Mouse (Mus musculus): ENCODE data around the gene Efhd1.

The Efhd1 gene

DNA sequence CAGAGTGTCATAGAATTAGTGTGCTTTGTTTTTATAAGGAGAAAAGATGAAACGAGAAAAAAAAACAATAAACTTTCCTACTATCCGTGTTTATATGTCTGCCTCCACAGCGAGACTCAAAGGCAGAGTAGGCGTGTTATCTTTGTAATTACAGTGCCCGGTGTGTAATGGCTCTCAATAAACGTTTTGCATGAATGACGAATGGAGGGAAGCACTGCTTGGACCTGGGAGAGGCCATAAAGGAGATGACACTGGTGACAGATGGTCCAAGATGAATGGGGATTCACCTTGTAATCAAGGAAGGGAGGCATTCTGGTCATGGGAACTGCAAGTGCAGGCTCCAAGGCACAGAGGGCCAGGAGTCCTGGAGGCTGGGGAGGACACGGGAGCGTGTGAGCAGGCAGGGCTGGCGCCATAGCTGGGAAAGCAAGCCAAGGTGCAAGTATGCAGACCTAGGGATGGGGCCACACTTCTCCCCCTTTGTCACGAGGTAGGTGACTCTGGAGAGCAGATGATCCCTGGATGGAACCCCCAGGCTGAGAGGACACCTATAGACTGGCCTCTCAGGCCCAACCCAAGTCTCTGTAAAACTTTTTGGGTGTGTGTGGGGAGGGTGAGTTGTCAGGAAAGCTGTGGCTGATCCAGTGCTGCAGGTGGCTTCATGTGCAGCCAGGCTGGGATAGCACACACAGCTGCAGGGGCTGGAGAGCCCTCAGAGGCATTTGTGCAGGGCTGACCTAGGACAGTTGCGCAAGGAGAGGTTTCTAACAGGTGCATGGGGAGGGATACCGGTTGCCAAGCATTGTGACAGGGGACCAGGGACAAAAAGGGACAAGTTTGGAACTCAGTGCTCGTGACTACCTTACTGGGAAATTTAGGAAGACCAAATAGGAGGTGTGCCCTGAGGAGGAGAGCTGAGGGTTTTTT is 36.5 kb downstream of the Efhd1 start:
- in situ Hi-C loops (cut with MboI, MseI), result no loop called here

DNA sequence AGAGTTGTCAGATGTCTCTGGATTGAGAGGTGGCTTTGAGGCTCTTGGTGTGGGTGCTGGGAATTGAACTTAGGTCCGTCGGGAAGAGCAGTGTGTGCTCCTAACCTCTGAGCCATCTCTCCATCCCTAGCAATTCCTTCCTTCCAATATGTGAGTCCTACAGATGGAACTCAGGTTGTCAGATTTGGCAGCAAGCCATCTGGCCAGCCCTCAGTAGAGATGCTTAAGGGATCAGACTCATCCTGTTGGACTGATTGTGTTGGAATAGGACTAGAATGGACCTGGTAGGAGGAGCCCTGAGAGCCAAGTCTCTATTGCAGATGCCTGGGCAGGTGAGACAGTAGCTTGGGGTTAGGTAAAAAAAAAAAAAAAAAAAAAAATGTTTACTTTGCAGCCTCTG is 37.8 kb downstream of the Efhd1 start:
- in situ Hi-C loops (cut with MboI, MseI), result no loop called here

DNA sequence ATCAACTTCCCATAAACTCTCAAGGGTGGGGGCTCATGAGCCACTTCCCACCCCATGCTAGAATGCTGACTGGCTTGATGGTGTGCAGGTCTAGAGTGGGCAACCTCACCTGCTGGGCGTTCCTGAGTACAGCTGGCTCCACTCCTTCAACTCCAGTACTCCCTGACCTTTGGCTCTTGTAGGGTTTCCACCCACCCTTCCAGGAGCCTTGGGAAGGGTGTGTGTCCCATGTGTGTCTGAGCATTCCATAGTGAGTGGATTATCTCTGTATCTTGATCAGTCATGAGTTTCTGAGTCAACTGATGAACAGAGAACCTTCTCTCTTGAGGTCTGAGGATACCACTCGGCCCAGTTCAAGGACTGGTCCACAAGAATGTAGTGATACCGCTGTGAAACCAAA is 44.8 kb downstream of the Efhd1 start:
- in situ Hi-C loops (cut with MboI, MseI), result no loop called here

DNA sequence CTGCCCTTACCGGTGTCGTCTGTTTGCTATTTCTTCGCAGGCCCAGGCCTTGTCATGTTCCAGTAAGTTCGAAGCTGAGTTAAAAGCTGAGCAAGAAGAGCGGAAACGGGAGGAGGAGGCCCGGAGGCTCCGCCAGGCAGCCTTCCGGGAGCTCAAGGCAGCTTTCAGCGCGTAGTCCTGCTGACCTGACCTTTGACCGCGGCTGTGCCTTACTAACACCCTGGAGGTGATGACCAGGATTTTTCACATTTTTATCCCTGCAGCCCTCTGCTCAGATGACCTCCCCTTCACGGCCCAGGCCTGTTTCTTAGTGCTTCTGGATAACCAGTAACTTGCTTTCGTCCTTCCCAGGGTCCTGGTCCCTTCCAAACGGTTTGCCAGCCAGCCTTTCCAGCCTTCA is 45.5 kb downstream of the Efhd1 start:
- in situ Hi-C loops (cut with MboI, MseI), result no loop called here

DNA sequence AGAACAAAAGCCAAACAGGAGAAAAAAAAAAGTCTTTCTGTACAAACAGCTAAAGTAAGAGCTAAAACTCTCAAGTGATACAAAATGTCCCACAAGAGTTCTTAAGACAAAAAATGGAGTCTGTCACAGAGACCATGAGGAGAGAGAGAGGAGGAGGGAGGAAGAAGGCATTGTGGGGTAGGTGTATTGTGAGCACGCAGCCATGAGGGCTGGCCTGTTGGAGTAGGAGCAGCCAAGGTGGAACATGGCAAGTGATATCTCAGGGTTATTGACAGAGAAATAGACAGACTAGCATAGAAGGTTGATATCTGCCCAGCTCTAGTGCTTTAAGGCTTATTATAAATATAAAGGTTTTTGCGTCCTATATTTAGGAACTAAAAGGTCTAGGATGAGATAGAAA is 48.5 kb downstream of the Efhd1 start:
- in situ Hi-C loops (cut with MboI, MseI), result no loop called here

DNA sequence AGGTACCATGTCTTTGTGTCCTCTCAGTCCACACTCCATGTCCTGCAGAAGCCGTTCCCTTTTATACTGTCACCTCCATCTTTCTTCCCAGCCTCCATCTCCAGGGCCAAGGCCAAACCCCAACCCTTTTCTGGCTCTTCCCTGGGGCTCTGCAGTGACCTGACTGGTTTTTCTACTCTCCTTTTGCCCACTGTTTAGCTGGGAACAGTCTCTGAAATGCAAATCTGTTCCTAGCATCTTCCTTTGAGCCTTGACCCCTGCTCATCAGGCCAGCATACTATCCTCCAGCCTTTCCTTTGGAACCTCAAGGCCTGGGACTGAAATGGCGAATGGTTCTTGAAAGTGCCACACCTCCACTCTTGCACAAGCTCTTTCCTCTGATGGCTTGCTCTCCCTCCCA is 49.0 kb downstream of the Efhd1 start:
- in situ Hi-C loops (cut with MboI, MseI), result no loop called here

DNA sequence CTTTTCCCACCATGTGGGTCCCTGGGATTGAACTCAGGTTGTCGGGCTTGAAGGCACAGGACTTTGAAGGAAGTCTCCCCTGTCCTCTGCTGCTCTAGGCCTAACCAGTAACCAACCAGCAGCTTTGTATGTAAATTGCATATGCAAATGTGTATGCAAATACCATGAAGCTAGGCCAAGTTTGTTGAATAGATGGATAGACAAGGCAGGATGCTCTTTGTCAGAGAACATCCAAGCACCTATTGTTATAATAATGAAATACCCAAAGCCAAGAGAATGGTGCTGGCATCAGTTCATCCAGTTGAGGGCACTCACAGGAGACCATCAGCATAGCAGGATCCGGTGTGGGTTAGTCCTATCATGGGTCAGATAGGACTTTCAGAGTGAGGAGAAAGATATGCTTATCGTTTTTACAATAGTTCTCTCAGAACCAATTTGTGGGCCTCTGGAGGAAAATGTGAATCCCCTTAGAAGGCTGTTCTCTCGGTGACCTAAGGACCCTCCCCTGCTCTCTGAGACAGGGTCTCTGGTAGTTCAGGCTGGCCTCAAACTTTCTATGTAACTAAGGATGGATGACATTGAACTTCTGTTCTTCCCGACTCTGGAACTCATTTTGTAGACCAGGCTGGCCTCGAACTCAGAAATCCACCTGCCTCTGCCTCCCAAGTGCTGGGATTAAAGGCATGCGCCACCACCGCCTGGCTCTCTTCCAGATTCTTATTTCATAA is 49.8 kb downstream of the Efhd1 start:
- in situ Hi-C loops (cut with MboI, MseI), result no loop called here

DNA sequence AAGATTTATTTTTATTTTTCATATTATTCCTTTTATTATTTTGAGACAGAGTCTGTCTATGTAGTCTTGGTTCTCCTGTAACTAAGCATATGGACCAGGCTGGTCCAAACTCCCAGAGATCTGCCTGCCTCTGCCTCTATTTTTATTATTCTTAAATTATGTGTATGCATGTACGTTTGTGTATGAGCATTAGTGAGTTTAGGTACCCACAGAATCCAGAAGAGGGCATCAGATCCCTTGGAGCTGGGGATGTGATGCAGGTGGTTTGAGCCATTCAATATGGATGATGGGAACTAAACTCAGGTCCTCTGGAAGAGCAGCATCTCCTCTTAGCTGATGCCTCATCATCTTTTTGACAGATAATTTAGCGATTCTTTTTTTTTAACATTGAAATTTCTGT is 51.3 kb downstream of the Efhd1 start:
- in situ Hi-C loops (cut with MboI, MseI), result loop anchor here (5.0 kb wide), 1 partner anchor 58 kb away; no protein-coding TSS in a partner anchor

DNA sequence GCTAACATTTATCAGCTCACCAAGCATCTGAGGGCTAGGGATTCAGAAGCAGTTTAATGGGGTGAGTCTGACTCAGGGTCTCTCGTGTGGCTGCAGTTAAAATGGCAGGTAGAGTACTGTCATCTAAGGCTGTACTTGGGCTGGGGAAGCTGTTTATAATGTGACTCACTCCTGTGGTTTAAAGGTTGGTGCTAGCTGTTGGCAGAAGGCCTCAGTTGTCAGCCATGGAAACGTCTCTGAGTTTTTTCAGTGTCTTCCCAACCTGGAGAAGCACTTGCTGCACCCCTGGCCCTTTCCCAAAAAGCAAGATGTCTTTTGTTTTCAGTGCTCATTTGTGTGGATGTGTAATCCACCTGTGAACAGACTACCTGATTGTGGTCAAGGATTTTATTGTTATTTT is 51.7 kb downstream of the Efhd1 start:
- in situ Hi-C loops (cut with MboI, MseI), result loop anchor here (5.0 kb wide), 1 partner anchor 59 kb away; no protein-coding TSS in a partner anchor

DNA sequence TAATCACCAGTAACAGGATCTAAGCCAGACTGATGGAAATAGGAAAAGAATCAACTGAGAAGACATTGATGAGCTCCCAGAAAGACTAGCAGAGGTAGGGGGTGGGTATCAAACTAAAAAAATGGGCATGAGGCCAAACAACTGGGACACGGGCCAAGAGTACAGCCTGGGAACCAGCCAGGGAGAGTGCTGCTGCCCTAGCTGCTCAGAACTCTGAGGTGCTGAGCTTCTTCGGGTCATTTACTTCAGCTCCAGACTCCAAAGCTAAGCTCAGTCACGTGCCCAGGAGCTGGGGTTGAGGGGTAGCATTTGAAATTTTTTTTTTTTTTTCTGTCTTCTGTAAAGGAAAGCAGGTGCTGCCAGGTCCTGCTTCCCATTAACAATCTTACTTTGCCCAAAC is 52.5 kb downstream of the Efhd1 start:
- in situ Hi-C loops (cut with MboI, MseI), result loop anchor here (5.0 kb wide), 1 partner anchor 59 kb away; no protein-coding TSS in a partner anchor

DNA sequence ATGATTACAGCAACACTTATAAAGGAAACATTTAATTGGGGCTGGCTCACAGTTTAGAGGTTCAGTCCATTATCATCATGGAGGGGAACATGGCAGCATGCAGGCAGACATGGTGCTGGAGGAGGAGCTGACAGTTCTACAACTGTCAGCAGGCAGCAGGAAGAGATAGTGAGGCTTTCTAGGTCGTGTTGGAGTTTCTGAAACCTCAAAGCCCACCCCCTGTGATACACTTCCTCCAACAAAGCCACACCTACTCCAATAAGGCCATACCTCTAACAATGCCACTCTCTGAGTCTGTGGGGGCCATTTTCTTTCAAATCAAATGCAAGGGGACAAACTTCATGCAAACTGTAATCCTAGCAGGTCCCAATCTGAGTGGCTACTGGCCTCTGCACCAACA is 56.9 kb downstream of the Efhd1 start:
- in situ Hi-C loops (cut with MboI, MseI), result no loop called here

DNA sequence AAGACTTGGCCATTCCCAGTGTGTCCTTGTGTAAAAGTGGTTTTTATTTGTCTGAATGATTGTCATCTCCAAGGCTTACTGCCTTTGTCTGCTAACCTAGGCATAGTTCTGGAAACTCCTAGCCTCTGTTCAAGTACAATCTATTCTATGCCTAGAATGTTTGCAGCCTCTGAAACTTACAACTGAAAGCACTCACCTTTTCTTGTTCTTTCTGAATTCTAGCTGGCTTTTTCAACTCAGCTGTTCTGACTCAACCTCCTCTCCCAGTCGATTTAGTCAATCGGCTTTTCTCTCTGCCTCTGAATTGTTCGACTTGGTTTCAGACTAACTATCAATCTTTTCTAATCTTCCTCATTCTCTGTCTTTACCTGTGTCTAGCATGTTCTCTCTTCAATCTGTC is 58.6 kb downstream of the Efhd1 start:
- in situ Hi-C loops (cut with MboI, MseI), result no loop called here

DNA sequence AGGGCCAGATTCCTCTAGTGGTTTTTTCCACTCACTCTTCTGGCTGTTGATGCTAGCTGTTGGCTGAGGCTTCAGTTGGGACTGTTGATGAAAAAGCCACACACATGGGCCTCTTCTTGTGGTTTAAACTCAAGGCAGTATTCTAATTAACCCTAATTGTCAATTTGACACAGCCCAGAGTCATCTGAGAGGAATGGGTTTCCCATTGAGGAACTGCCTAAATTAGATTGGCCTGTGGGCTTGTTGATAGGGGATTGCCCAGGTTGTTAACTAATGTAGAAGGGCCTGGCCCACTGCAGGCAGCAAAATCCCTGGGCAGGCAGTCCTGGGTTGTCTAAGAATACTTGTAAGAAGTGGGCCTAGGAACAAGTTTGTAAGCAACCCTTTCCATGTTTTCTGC is 60.5 kb downstream of the Efhd1 start:
- in situ Hi-C loops (cut with MboI, MseI), result no loop called here

DNA sequence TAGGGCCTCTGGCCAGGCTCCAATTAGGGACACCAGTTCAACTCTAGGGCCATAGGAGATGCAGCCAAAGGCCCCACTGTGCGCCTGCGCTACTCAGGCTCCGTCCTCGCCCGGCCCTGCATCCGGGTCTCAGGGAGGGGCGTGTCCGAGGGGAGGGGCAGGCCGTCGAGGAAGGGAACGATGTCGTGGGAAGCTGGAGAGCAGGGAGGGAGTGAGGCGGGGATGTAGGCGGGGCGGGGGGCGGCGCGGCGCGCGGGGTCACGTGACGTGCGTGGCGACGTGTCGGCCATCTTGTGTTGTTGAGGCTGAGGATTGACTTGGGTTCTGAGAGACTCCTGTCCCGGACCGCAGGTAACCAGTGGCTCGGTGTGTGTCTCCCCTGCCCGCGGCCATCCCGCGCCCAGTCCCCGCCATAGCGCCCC is 62.6 kb downstream of the Efhd1 start, which contains the start of gene Gigyf2:
TSS of gene Gigyf2 (plus strand) at position 257 of the 422 bp plus-strand sequence.
- in situ Hi-C loops (cut with MboI, MseI), result no loop called here

DNA sequence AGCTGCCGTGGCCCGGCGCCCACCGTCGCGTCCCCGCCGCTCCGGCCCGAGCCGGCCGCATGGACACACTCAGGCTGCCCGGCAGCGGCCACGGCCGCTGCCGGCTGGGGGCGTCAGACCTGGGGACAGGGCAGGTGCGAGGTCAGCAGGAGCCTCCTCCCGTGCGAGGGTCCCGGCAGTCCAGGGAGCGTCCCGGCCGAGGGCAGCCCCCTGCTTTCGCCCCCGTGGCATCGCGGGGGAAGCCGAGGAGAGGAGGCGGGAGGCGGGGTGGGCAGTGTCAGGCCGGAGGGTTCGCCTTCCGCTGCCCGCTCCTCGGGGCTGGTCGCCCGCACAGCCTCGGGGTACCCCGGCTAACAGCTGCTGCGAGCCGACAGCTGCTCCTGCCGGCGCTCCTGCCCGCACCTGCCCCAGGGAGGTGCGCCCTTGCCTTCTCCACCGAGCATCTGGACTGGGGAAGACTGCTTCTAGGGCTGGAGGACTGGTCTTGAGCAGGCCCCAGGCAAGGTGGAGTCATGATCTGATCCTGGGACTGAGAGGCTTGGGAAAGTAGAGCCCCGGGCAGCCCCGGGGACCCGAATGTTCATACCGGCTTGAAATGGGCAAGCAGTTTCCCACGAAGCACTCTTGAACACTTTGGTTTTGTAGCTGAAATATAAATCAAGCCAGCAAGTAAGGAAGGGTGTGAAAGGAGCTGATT is 63.1 kb downstream of the Efhd1 start:
- in situ Hi-C loops (cut with MboI, MseI), result no loop called here

DNA sequence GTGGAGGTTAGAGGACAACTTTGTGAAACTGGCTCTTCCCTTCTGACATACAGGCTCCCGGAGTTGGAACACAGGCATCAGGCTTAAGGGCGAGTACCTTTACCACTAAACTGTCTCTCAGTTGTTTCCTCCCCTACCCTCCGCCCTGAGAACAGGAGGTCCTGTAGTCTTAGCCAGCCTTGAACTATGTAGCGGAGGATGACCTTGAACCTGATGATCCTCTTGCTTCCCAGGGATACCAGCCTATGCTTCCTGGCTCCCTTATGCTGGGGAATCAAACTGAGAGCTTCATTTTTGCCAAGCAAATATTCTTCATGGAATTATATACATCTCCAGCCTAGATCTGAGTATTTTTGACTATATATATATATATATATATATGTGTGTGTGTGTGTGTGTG is 67.6 kb downstream of the Efhd1 start:
- in situ Hi-C loops (cut with MboI, MseI), result no loop called here

DNA sequence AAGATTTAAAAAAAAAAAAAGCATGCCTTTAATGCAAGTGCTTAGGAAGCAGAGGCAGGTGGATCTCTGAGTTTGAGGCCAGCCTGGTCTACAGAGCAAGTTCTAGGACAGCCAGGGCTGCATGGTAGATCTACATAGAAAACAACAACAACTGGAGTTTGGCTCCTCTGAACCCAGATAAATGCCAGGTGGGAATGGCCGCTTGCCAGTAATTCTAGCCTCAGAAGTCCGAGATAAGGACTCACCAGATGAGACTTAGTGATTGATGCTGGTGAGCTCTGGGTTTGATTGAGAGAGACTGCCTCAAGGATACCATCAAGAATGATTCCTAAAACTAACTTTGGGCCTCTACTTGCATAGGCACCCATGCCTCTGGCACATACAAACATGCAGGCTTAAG is 86.4 kb downstream of the Efhd1 start:
- in situ Hi-C loops (cut with MboI, MseI), result no loop called here

DNA sequence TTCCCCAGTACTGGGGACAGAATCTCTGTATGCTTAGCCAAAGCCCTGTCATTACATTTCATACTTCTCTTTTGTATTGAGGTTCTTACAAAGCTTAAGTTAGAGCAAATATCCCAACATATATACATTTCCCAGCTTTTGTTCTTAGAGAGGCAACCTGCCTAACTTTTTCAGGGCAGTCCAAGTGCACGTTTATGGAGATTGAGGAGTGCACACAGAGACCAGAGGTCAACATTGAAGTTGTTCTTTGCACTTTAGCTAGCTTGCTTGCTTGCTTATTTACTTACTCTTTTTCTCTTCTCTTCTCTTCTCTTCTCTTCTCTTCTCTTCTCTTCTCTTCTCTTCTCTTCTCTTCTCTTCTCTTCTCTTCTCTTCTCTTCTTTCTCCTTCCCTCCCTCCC is 96.1 kb downstream of the Efhd1 start:
- in situ Hi-C loops (cut with MboI, MseI), result no loop called here

Data from T-helper 1 cell (primary cell).